Mouse (Mus musculus): Measurements from ENCODE around the gene Olfr1350. TPM values are rescaled to one million over a fixed set of nuclear protein-coding genes. Genes with fewer than 3 reads are reported as not detected.
"Not testable (repeated sequence)": the region's sequence is repeated elsewhere in the genome, so short reads cannot be mapped to it uniquely, and the experiment has no call there.

The Olfr1350 gene
- total RNA-seq (2021), result not detected
- long read RNA-seq, experiment 1, result 0 reads
- long read RNA-seq, experiment 2, result 0 reads

- DNase-seq, result no peak
- intact Hi-C loops (cut with DNase I), result no loop called here
Measured at GRCm38 (mm10) chr7:6564541-6564940, at the start of gene Olfr1350. Gene Olfr1350 (plus strand): TSS chr7:6564841.

- intact Hi-C loops (cut with DNase I), result no loop called here
- DNase-seq, result no peak
Measured at GRCm38 (mm10) chr7:6521666-6522065, 43.0 kb upstream of the Olfr1350 start.

- DNase-seq, result no peak
- intact Hi-C loops (cut with DNase I), result no loop called here
Measured at GRCm38 (mm10) chr7:6522850-6523249, 41.8 kb upstream of the Olfr1350 start, which contains the start of gene Olfr1349. Gene Olfr1349 (minus strand): TSS chr7:6522950.

GRCm38 (mm10) chr7:6525001-6525400 is 39.6 kb upstream of the Olfr1350 start:
- intact Hi-C loops (cut with DNase I), result no loop called here

GRCm38 (mm10) chr7:6526141-6526540 is 38.5 kb upstream of the Olfr1350 start:
- intact Hi-C loops (cut with DNase I), result no loop called here
- DNase-seq, result no peak

More at GRCm38 (mm10) chr7:6525001-6525400, 39.6 kb upstream of the Olfr1350 start:
- no peak for DNase-seq

- intact Hi-C loops (cut with DNase I), result loop anchor here (5.0 kb wide), 1 partner anchor 351 kb away; no protein-coding TSS in a partner anchor
- no peak for DNase-seq
Measured at GRCm38 (mm10) chr7:6586096-6586759, 21.6 kb downstream of the Olfr1350 start.

GRCm38 (mm10) chr7:6588766-6589165 is 24.1 kb downstream of the Olfr1350 start:
- intact Hi-C loops (cut with DNase I), result loop anchor here (5.0 kb wide), 1 partner anchor 349 kb away; no protein-coding TSS in a partner anchor
- not testable (repeated sequence) for DNase-seq

- DNase-seq, result no peak
- intact Hi-C loops (cut with DNase I), result no loop called here
Measured at GRCm38 (mm10) chr7:6603331-6603730, 38.7 kb downstream of the Olfr1350 start.

Other genes starting within 250 kb of the Olfr1350 start
- 1 to 10 TPM; 1.0 to 1.5 TPM for gene Zfp583, start 233.6 kb upstream of the Olfr1350 start, total RNA-seq (2021)
- gene Gm3854, start 221.1 kb upstream of the Olfr1350 start, total RNA-seq (2021), result under 1 TPM; 0.22 to 0.32 TPM
- gene Zfp78, start 201.6 kb upstream of the Olfr1350 start, total RNA-seq (2021), result 1 to 10 TPM; 2.2 to 2.4 TPM
- gene Zfp28, start 181.5 kb upstream of the Olfr1350 start, total RNA-seq (2021), result 1 to 10 TPM; 2.6 to 3.2 TPM
- not detected for gene Smim17, start 166.1 kb upstream of the Olfr1350 start, total RNA-seq (2021)
- gene Gm20715, start 154.6 kb upstream of the Olfr1350 start, total RNA-seq (2021), result not detected
- gene Olfr1344, start 126.2 kb upstream of the Olfr1350 start, total RNA-seq (2021), result not detected
- gene Olfr1336, start 108.7 kb upstream of the Olfr1350 start, total RNA-seq (2021), result not detected
- not detected for gene Olfr1346, start 97.7 kb upstream of the Olfr1350 start, total RNA-seq (2021)
- not detected for gene Olfr5, start 77.9 kb upstream of the Olfr1350 start, total RNA-seq (2021)
- gene Olfr1347, start 65.1 kb upstream of the Olfr1350 start, total RNA-seq (2021), result not detected
- gene Olfr1348, start 56.1 kb upstream of the Olfr1350 start, total RNA-seq (2021), result not detected
- not detected for gene Olfr1349, start 41.9 kb upstream of the Olfr1350 start, total RNA-seq (2021)
- 1 to 10 TPM; 4.9 to 5.8 TPM for gene Zim1, start 131.6 kb downstream of the Olfr1350 start, total RNA-seq (2021)
- gene Peg3, start 165.6 kb downstream of the Olfr1350 start, total RNA-seq (2021), result 10 to 100 TPM; 32.4 to 35.5 TPM
- under 1 TPM; 0.22 to 0.57 TPM for gene Usp29, start 165.7 kb downstream of the Olfr1350 start, total RNA-seq (2021)